Mouse (Mus musculus) midbrain, postnatal 0 days (tissue): ENCODE measurements around the gene Eng. TPM values are rescaled to one million over a fixed set of nuclear protein-coding genes. Genes with fewer than 3 reads are reported as not detected.

Experiments used
- ATAC-seq: fragments of 200-750 bp; cut with Nextera tagmentation; 2 replicates; pipeline ENCODE4 v1.8.0; 2017; ENCODE audit warnings: moderate number of reproducible peaks, mild to moderate bottlenecking, moderate TSS enrichment, moderate library complexity; ENCODE audit not compliant: low FRiP score
- DNase-seq: peaks from one replicate; pipeline ENCODE4 v3.0.0-alpha.2; 2015; ENCODE audit warnings: low spot score
- H3K27ac ChIP-seq: fragments of 300-500 bp; sonication (generic); 2 replicates; pipeline ENCODE4 v1.5.1; 2014; ENCODE audit warnings: low read depth, mild to moderate bottlenecking, low read length, mixed read lengths
- H3K27me3 ChIP-seq: fragments of 300-500 bp; sonication (generic); 2 replicates; pipeline ENCODE4 v1.6.1; 2014; ENCODE audit warnings: low read length, control low read depth, mixed read lengths; ENCODE audit not compliant: insufficient read depth
- H3K36me3 ChIP-seq: fragments of 300-500 bp; sonication (generic); 2 replicates; pipeline ENCODE4 v1.6.1; 2014; ENCODE audit warnings: low read length, control low read depth, mixed read lengths; ENCODE audit not compliant: insufficient read depth
- H3K4me1 ChIP-seq: fragments of 300-500 bp; sonication (generic); 2 replicates; pipeline ENCODE4 v1.6.1; 2014; ENCODE audit warnings: mild to moderate bottlenecking, control low read depth, antibody characterized with exemption, low read length, mixed read lengths; ENCODE audit not compliant: insufficient read depth
- H3K4me2 ChIP-seq: fragments of 300-500 bp; sonication (generic); 2 replicates; pipeline ENCODE4 v1.6.1; 2014; ENCODE audit warnings: low read depth, mild to moderate bottlenecking, low read length, mixed read lengths; ENCODE audit not compliant: poor library complexity, severe bottlenecking
- H3K4me3 ChIP-seq: fragments of 300-500 bp; sonication (generic); 2 replicates; pipeline ENCODE4 v1.5.1; 2014; ENCODE audit warnings: low read depth, mild to moderate bottlenecking, low read length, moderate library complexity
- H3K9ac ChIP-seq: fragments of 300-500 bp; sonication (generic); replicated peaks from 2 replicates; pipeline ENCODE4 v1.6.1; 2014; ENCODE audit warnings: mild to moderate bottlenecking, low read length, moderate library complexity, mixed read lengths; ENCODE audit not compliant: poor library complexity, severe bottlenecking
- H3K9me3 ChIP-seq: fragments of 300-500 bp; sonication (generic); 2 replicates; pipeline ENCODE4 v1.6.1; 2016; ENCODE audit warnings: low read length, control low read depth
- CTCF ChIP-seq: IDR thresholded peaks from 2 replicates; pipeline ENCODE4 v1.5.1; 2016; ENCODE audit warnings: antibody characterized with exemption, mild to moderate bottlenecking
- WGBS: fragments of 180-500 bp; shearing (Covaris S2); extraction: QIAGEN DNeasy Blood & Tissue Kit; methylation state at CpG from one replicate; pipeline ENCODE4 v1.1.7; 2014; 5-methylcytosine and 5-hydroxymethylcytosine counted together
- polyA plus RNA-seq: library from polyadenylated mRNA; unstranded; fragments of >200 nt; fragmentation: Nextera tagmentation; extraction: Ambion mirVana; gene quantifications from 2 replicates; pipeline ENCODE4 v1.2.1, GENCODE M21; 2015
- total RNA-seq: library from RNA; depleted of rRNA; stranded (reverse); fragments of >200 nt; gene quantifications from 2 replicates; pipeline ENCODE4 v1.2.3, GENCODE M21; 2014; rRNA removed

Eng gene
- total RNA-seq = 16.7 and 20.0 TPM in 2 replicates
- 20.3 and 21.3 TPM in 2 replicates for polyA plus RNA-seq

- Histone ChIP-seq H3K4me2 (no peak within 1 kb of the TSS; the same call in 1 of the 2 replicates), H3K27me3 (no peaks in the 10 kb centered on the region; the same call in 1 of the 2 replicates), H3K27ac (0 out of 2 replicates have a peak within 1 kb of the TSS, but pooled peaks have one; percentile 32), H3K4me1 (no peaks in the 10 kb centered on the region), H3K9ac (no peak within 1 kb of the TSS), H3K36me3 (no peaks in the 10 kb centered on the region), H3K4me3 (peak within 1 kb of the TSS; percentile 24), H3K9me3 (no peaks in the 10 kb centered on the region)
- TF ChIP-seq CTCF = no peak
- ATAC-seq = no peak
- no peak for DNase-seq
- WGBS = 59% methylated on average over 31 of the region's 31 CpGs
Observed at GRCm38 (mm10) chr2:32646379-32647056, at the start of gene Eng. TSS of gene Eng (plus strand) at chr2:32646595.

DNA sequence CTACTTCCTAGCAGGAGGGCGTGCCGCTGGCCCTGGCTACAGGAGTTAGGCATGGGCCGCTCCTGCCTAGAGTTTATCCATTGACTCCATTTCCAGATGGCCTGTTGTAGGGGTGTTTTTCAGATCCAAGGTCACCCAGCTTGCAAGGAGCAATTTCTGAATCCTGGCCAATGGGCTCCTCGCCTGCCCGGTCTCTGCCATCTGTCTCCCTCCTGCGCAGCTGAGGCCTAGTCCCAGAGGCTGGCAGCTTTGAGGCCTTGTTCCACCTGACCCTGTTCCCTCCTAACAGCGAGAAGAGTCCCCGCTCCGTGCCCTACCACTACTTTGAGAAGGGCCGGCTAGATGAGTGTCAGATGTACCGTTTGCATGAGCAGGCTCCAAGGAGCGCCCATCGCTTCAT is 49.7 kb upstream of the Eng start:
- TF ChIP-seq CTCF = no peak
- Histone ChIP-seq H3K9ac (no peak overlapping the region), H3K4me3 (no peak overlapping the region), H3K27me3 (no peaks in the 10 kb centered on the region; the same call in 1 of the 2 replicates), H3K36me3 (peaks cover 40% of the 10 kb centered on the region), H3K27ac (no peak overlapping the region), H3K4me1 (no peaks in the 10 kb centered on the region), H3K9me3 (no peaks in the 10 kb centered on the region), H3K4me2 (no peak overlapping the region)
- WGBS = 81% methylated on average over 13 of the region's 13 CpGs
- ATAC-seq (no peak), DNase-seq (peak; percentile 78)

DNA sequence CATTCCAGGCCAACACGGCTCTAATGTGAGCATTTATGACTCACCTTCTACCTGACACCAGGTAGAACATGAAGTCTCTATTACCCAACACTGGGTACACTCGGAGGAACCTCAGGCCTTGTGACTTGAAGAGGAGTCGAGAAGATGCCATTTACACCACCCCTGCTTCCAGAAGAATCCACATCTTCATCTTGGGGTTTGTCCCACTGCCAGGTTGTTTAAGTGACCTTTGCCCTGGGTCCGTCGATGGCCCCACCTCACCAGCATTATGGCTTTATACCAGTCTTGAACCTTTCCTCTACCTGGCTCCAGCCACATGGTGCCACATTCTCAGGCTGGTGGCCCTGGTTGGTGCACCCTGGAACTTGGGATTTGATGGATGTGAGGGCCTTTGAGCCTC is 49.1 kb upstream of the Eng start:
- H3K27ac ChIP-seq = no peak overlapping the region

GRCm38 (mm10) chr2:32597699-32598098 is 48.7 kb upstream of the Eng start:
- Histone ChIP-seq H3K27ac (no peak overlapping the region), H3K9me3 (no peaks in the 10 kb centered on the region), H3K4me3 (no peak overlapping the region), H3K36me3 (peaks cover 35% of the 10 kb centered on the region), H3K27me3 (no peaks in the 10 kb centered on the region; the same call in 1 of the 2 replicates), H3K4me2 (no peak overlapping the region), H3K4me1 (no peaks in the 10 kb centered on the region), H3K9ac (no peak overlapping the region)
- ATAC-seq (no peak), DNase-seq (no peak)
- no peak for TF ChIP-seq CTCF
- WGBS = 91% methylated on average over 5 of the region's 5 CpGs

More for the DNA sequence above, 49.1 kb upstream of the Eng start:
- peaks cover 40% of the 10 kb centered on the region for H3K36me3 ChIP-seq
- H3K27me3 ChIP-seq = no peaks in the 10 kb centered on the region; the same call in 1 of the 2 replicates
- H3K4me2 ChIP-seq = no peak overlapping the region
- no peak for TF ChIP-seq CTCF
- H3K4me1 ChIP-seq = no peaks in the 10 kb centered on the region
- H3K4me3 ChIP-seq = no peak overlapping the region
- no peak overlapping the region for H3K9ac ChIP-seq
- DNase-seq (no peak), ATAC-seq (no peak)
- H3K9me3 ChIP-seq = no peaks in the 10 kb centered on the region
- WGBS = 85% methylated on average over 5 of the region's 5 CpGs

DNA sequence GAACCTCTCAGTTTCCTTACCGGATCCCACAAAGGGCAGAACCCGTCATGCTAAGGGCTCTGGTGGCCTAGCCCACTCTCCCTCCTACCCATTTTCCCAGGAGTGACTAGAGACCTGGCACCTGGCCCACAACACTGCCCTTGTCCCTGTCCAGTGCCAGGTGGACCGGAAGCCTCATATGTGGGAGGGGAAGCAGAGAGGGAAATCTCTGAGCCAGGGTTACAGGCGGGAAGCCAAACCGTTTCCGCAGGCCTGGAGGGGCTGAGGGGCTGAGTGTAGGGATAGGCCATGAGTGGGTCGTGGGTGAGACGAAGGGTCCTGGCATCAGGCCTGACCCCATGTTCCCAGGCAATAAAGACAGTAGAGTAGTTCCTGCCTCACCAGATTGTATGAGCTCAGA is 47.9 kb upstream of the Eng start:
- Histone ChIP-seq H3K4me2 (no peak overlapping the region), H3K4me1 (no peaks in the 10 kb centered on the region), H3K9ac (no peak overlapping the region), H3K27me3 (no peaks in the 10 kb centered on the region; the same call in 1 of the 2 replicates), H3K27ac (no peak overlapping the region), H3K4me3 (no peak overlapping the region), H3K36me3 (peaks cover 32% of the 10 kb centered on the region), H3K9me3 (no peaks in the 10 kb centered on the region)
- DNase-seq = no peak
- WGBS = 87% methylated on average over 8 of the region's 8 CpGs
- no peak for TF ChIP-seq CTCF
- ATAC-seq = no peak

DNA sequence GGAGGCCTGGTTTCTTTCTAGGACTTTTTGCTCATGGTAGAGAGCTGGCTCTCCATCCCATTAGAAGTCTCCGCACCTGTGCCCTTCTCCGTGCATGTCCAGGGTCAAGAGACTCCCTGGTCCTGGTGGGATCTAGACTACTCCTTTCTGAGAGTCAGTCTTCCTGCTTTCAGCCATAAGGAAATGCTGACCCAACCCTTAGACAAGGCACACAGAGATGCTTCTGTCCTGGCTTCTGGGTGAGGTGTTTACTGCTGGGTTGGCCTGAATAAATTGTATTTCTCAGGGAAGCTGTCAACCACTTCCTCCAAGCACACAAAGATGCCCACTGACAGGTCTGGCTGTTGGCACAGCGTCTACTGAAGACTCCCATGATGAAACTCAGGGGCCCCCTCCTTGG is 47.0 kb upstream of the Eng start, which contains the start of gene St6galnac6:
Gene St6galnac6, plus strand, starts transcription at position 301 of the 400 bp plus-strand sequence.
- Histone ChIP-seq H3K27ac (no peak within 1 kb of the TSS), H3K4me1 (no peaks in the 10 kb centered on the region), H3K4me3 (no peak within 1 kb of the TSS), H3K9ac (no peak within 1 kb of the TSS), H3K27me3 (no peaks in the 10 kb centered on the region; the same call in 1 of the 2 replicates), H3K9me3 (no peaks in the 10 kb centered on the region), H3K36me3 (peaks cover 25% of the 10 kb centered on the region; the same call in 1 of the 2 replicates), H3K4me2 (no peak within 1 kb of the TSS)
- 92% methylated on average over 3 of the region's 3 CpGs for WGBS
- TF ChIP-seq CTCF = no peak
- no peak for ATAC-seq
- DNase-seq = no peak
